ENCODE assay signal across 24 mouse cellular contexts in the genomic region with DNA sequence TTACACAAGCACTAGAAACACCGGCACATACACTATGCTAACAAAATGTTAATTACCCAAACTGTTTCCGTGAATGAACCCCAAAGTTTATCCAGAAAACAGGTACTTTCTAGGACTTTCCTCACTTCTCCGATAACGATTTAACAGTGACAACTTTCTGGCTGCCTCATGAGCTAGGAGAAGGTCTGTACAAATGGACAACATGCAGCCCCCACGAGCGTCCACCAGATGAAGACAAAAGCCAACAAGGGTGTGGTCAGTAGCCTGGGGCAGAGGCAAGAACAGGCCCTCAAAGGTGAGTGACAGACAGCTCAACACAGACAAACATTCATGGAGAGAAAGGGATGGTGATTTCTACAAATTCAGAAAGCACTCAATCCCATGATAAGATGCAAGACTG. TPM values are rescaled to one million over a fixed set of nuclear protein-coding genes. Genes with fewer than 3 reads are reported as not detected.
DNase-seq lines count a peak whose midpoint lies in the region; TF ChIP-seq lines count a peak whose summit lies in the region.
"Had no signal": no experiment of that assay in that cellular context is flagged by ENCODE, and none has a peak within 500 bp of the region (broad histone marks: within the 10 kb centered on the region; RNA-seq: fewer than 3 reads in every experiment).

No protein-coding gene starts in this region.

- peak; percentile 0 for DNase-seq in adrenal gland, postnatal 10 days
- no peak for DNase-seq in adrenal gland, adult 2 months
- no peak for DNase-seq in layer of hippocampus, adult 2 months (ENCODE audit: low spot score in 2 of 2)
- no peak for DNase-seq in layer of hippocampus, postnatal 10 days (ENCODE audit: low spot score in 2 of 2)
- DNase-seq in testis, postnatal 10 days (ENCODE audit: low spot score), result peak; percentile 41
- DNase-seq in testis, postnatal 14 days (ENCODE audit: low spot score), result no peak
- DNase-seq in kidney, postnatal 4 days, result no peak
- DNase-seq: adrenal gland, postnatal 14 days; adrenal gland, postnatal 36 days; B cell, adult 2 months; cerebellum, adult 11-12 months; cerebellum, adult 2 months; cerebellum, adult 9-10 months; cerebellum, postnatal 25 days had no signal

- no peak for TF ChIP-seq CTCF in layer of hippocampus, adult 2 months (conservative IDR thresholded peaks at IDR 0.05)

- H3K27ac ChIP-seq in layer of hippocampus, adult 2 months, result 0 out of 2 replicates have a peak overlapping the region, but pooled peaks have one; percentile 12
- H3K27ac ChIP-seq: embryonic facial prominence, embryonic 13.5 days; embryonic facial prominence, embryonic 15.5 days; forebrain, embryonic 10.5 days; forebrain, embryonic 12.5 days had no signal

- no peak overlapping the region for H3K4me3 ChIP-seq in layer of hippocampus, adult 2 months
- H3K4me3 ChIP-seq: embryonic facial prominence, embryonic 13.5 days; embryonic facial prominence, embryonic 15.5 days; erythroblast, embryonic 14.5 days; forebrain, embryonic 10.5 days; forebrain, embryonic 12.5 days had no signal

RNA-seq across cellular contexts. Expression of a gene that starts 9.6 kb away (rescaled TPM):
- total RNA-seq in adrenal gland, postnatal 10 days (2021), result 1 to 10 TPM; 3.5 to 4.6 TPM
- 1 to 10 TPM; 4.5 to 8.0 TPM for total RNA-seq in adrenal gland, adult 2 months (2021)
- 0.21 and 0.22 TPM in 2 replicates for polyA plus RNA-seq in adrenal gland, adult 2 months (2012; rRNA removed)
- 10 to 100 TPM; 11.4 to 15.8 TPM for total RNA-seq in layer of hippocampus, adult 2 months (2021)
- total RNA-seq in layer of hippocampus, postnatal 10 days (2021), result 10 to 100 TPM; 14.5 to 15.7 TPM
- total RNA-seq: CH12.LX, G1E had no signal
- polyA plus RNA-seq: erythroblast, embryonic 14.5 days; G1E had no signal

RNA-seq across cellular contexts. Expression of a gene that starts 19.0 kb away (rescaled TPM):
- 10 to 100 TPM in 1 of 2 experiments, 1 to 10 TPM in 1; 4.4 to 10.9 TPM for total RNA-seq in adrenal gland, postnatal 10 days (2021)
- 10 to 100 TPM in 1 of 2 experiments, 1 to 10 TPM in 1; 5.7 to 13.4 TPM for total RNA-seq in adrenal gland, adult 2 months (2021)
- 13.1 and 15.1 TPM in 2 replicates for polyA plus RNA-seq in adrenal gland, adult 2 months (2012; rRNA removed)
- total RNA-seq in layer of hippocampus, adult 2 months (2021), result 10 to 100 TPM in 1 of 2 experiments, 1 to 10 TPM in 1; 8.4 to 11.5 TPM
- 1 to 10 TPM; 6.4 to 6.6 TPM for total RNA-seq in layer of hippocampus, postnatal 10 days (2021)
- polyA plus RNA-seq: G1E had no signal

RNA-seq across cellular contexts. Expression of a gene that starts 59.9 kb away (rescaled TPM):
- total RNA-seq in adrenal gland, postnatal 10 days (2021), result 1 to 10 TPM in 1 of 2 experiments, under 1 TPM in 1; 0.69 to 1.3 TPM
- total RNA-seq in adrenal gland, adult 2 months (2021), result under 1 TPM in 1 of 2 experiments, not detected in 1; 0.24 TPM
- polyA plus RNA-seq in adrenal gland, adult 2 months (2012; rRNA removed), result 0.16 and 0.18 TPM in 2 replicates
- under 1 TPM; 0.66 to 0.95 TPM for total RNA-seq in layer of hippocampus, adult 2 months (2021)
- 1 to 10 TPM in 1 of 2 experiments, under 1 TPM in 1; 0.51 to 1.5 TPM for total RNA-seq in layer of hippocampus, postnatal 10 days (2021)
- polyA plus RNA-seq: cerebellum, adult 2 months; cortical plate, adult 2 months; forebrain, embryonic 14.5 days; forebrain, embryonic 16.5 days; G1E had no signal

Comparison
In these comparisons a context has a peak if more than half of its experiments do, and no peak if none do; other contexts are left out.
1. DNase-seq: peak in adrenal gland, postnatal 10 days (single experiment) and testis, postnatal 10 days (single experiment); none in adrenal gland, adult 2 months (single experiment), layer of hippocampus, adult 2 months (0 of 2), layer of hippocampus, postnatal 10 days (0 of 2), testis, postnatal 14 days (single experiment) and kidney, postnatal 4 days (0 of 2).